Comparison of ENCODE assay signal across 8 mouse cellular contexts in the genomic region with DNA sequence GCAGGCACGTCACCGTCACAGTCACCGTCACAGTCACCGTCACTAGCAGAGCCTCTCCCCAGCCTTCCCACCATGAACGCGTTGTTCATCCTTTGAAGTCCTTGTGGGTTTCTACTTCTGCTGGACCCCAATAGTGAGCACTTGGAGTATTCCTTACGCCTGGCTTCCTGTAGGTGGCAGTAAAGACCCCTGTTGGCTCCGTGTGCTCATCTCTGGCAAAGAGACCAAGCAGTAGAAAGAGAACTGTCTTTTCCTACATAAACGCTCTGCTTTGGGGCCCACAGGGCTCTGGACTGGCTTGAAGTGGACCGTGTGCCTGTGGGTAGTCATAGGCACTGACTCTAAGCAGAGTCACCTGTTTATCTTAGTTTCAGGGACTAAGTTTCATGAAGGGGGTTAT. TPM values are rescaled to one million over a fixed set of nuclear protein-coding genes. Genes with fewer than 3 reads are reported as not detected.
DNase-seq lines count a peak whose midpoint lies in the region; ATAC-seq and TF ChIP-seq lines count a peak whose summit lies in the region.

No protein-coding gene starts in this region.

- H3K27ac ChIP-seq in cerebellum, adult 2 months (ENCODE audit: insufficient read depth, low read length) = no peak overlapping the region
- no peak overlapping the region for H3K27ac ChIP-seq in midbrain, embryonic 14.5 days (replicated peaks; ENCODE audit: low read depth, low read length)

- H3K4me2 ChIP-seq in midbrain, embryonic 14.5 days (ENCODE audit: low read length) = no peak overlapping the region

- no peak for TF ChIP-seq POLR2A in cerebellum, adult 2 months (IDR thresholded peaks at IDR 0.05; ENCODE audit: borderline replicate concordance, insufficient read depth, low read length)

- no peak overlapping the region for H3K4me3 ChIP-seq in cerebellum, adult 2 months (replicated peaks; ENCODE audit: insufficient read depth, low read depth, low read length)
- H3K4me3 ChIP-seq in midbrain, embryonic 14.5 days (replicated peaks; ENCODE audit: low read depth, low read length) = no peak overlapping the region

- no peaks in the 10 kb centered on the region for H3K36me3 ChIP-seq in midbrain, embryonic 14.5 days (ENCODE audit: control insufficient read depth, insufficient read depth, low read length)

- peak; percentile 29 to 47 for DNase-seq in cerebellum, adult 2 months
- peak; percentile 61 for DNase-seq in 416B (ENCODE audit: low read depth)
- peak; percentile 53 for DNase-seq in c-Kit-positive CD71-negative TER-119-negative erythroid progenitor cells, embryonic 14.5 days (ENCODE audit: low read depth)
- DNase-seq in left cerebral cortex, postnatal 4 days = peak; percentile 45
- DNase-seq in midbrain, embryonic 14.5 days = peak; percentile 84
- peak; percentile 60 for DNase-seq in thymus, postnatal 4 days

- no peaks in the 10 kb centered on the region for H3K9me3 ChIP-seq in midbrain, embryonic 14.5 days (ENCODE audit: control insufficient read depth, low read length)

- no peaks in the 10 kb centered on the region for H3K4me1 ChIP-seq in cerebellum, adult 2 months (ENCODE audit: control insufficient read depth, insufficient read depth, low read length)
- H3K4me1 ChIP-seq in midbrain, embryonic 14.5 days (ENCODE audit: control insufficient read depth, insufficient read depth, low read length) = no peaks in the 10 kb centered on the region

- no peak overlapping the region for H3K9ac ChIP-seq in midbrain, embryonic 14.5 days (replicated peaks; ENCODE audit: low read length)

- ATAC-seq in cerebellum, adult (ENCODE audit: insufficient number of reproducible peaks, low FRiP score, low TSS enrichment) = no peak
- peak; percentile 83 for ATAC-seq in frontal cortex, adult (ENCODE audit: low TSS enrichment)
- ATAC-seq in midbrain, embryonic 14.5 days (ENCODE audit: low FRiP score, low TSS enrichment) = peak; percentile 20; the same call in 1 of the 2 replicates

- intact Hi-C loops in left cerebral cortex, postnatal 4 days (cut with DNase I) = no loop called here

- 33% methylated on average over 10 of the region's 10 CpGs for WGBS in cerebellum, adult 2 months
- 27% methylated on average over 10 of the region's 10 CpGs for WGBS in midbrain, embryonic 14.5 days

- no peaks in the 10 kb centered on the region for H3K27me3 ChIP-seq in cerebellum, adult 2 months (ENCODE audit: control insufficient read depth, insufficient read depth, low read length)
- H3K27me3 ChIP-seq in midbrain, embryonic 14.5 days (ENCODE audit: control insufficient read depth, insufficient read depth, low read length) = no peaks in the 10 kb centered on the region

- peak; percentile 65; the same call in 1 of the 2 replicates for TF ChIP-seq CTCF in cerebellum, adult 2 months (IDR thresholded peaks at IDR 0.05; ENCODE audit: borderline replicate concordance, insufficient read depth, low read depth, low read length)

RNA-seq across cellular contexts. Expression of a gene that starts 49.0 kb away (rescaled TPM):
- polyA plus RNA-seq in cerebellum, adult 2 months (2012; rRNA removed) = 0.51 and 0.75 TPM in 2 replicates
- total RNA-seq in left cerebral cortex, postnatal 4 days (2021) = under 1 TPM in 1 of 2 experiments, not detected in 1; 0.20 TPM
- polyA plus RNA-seq in midbrain, embryonic 14.5 days (2014; fragmentation: Nextera tagmentation; extraction: Ambion mirVana) = 0.20 TPM in 1 of 2 replicates, not detected in the other
